Mouse (Mus musculus) neural tube, embryonic 15.5 days (tissue): ENCODE results near the gene Ubr4. TPM values are rescaled to one million over a fixed set of nuclear protein-coding genes. Genes with fewer than 3 reads are reported as not detected.
A peak's percentile ranks its signal among the peaks of the same experiment; 100 is the strongest.
"Not testable (repeated sequence)": the region's sequence is repeated elsewhere in the genome, so short reads cannot be mapped to it uniquely, and the experiment has no call there.

Source experiments
- ATAC-seq: fragments of 200-750 bp; cut with Nextera tagmentation; 2 replicates; pipeline ENCODE4 v1.8.0; 2017; ENCODE audit warnings: mild to moderate bottlenecking, moderate TSS enrichment, moderate library complexity; ENCODE audit not compliant: low FRiP score
- H3K27ac ChIP-seq: fragments of 300-500 bp; sonication (generic); replicated peaks from 2 replicates; pipeline ENCODE4 v1.5.1; 2015; ENCODE audit warnings: mild to moderate bottlenecking, inconsistent platforms
- H3K27me3 ChIP-seq: fragments of 300-500 bp; sonication (generic); replicated peaks from 2 replicates; pipeline ENCODE4 v1.6.1; 2015; ENCODE audit warnings: inconsistent platforms
- H3K36me3 ChIP-seq: fragments of 300-500 bp; sonication (generic); 2 replicates; pipeline ENCODE4 v1.6.1; 2015; ENCODE audit warnings: inconsistent platforms
- H3K4me1 ChIP-seq: fragments of 300-500 bp; sonication (generic); 2 replicates; pipeline ENCODE4 v1.6.1; 2015; ENCODE audit warnings: inconsistent platforms
- H3K4me2 ChIP-seq: fragments of 300-500 bp; sonication (generic); 2 replicates; pipeline ENCODE4 v1.6.1; 2015; ENCODE audit warnings: inconsistent platforms, mild to moderate bottlenecking, moderate library complexity
- H3K4me3 ChIP-seq: fragments of 300-500 bp; sonication (generic); replicated peaks from 2 replicates; pipeline ENCODE4 v1.5.1; 2015; ENCODE audit warnings: mild to moderate bottlenecking, inconsistent platforms
- H3K9ac ChIP-seq: fragments of 300-500 bp; sonication (generic); replicated peaks from 2 replicates; pipeline ENCODE4 v1.6.1; 2015; ENCODE audit warnings: mild to moderate bottlenecking, inconsistent platforms
- H3K9me3 ChIP-seq: fragments of 300-500 bp; sonication (generic); replicated peaks from 2 replicates; pipeline ENCODE4 v1.6.1; 2016; ENCODE audit warnings: inconsistent platforms
- WGBS: fragments of 180-500 bp; shearing (Covaris S2); methylation state at CpG from one replicate; pipeline ENCODE4 v1.1.7; 2015; ENCODE audit warnings: mixed read lengths; 5-methylcytosine and 5-hydroxymethylcytosine counted together
- microRNA-seq: library from miRNA; unstranded; fragments of <30 nt; microRNA quantifications from one replicate; pipeline ENCODE4, GENCODE M21; 2017
- polyA plus RNA-seq: library from polyadenylated mRNA; unstranded; fragments of >200 nt; fragmentation: Nextera tagmentation; extraction: Ambion mirVana; gene quantifications from 2 replicates; pipeline ENCODE4 v1.2.1, GENCODE M21; 2015

Gene Ubr4
- polyA plus RNA-seq, 1 experiment from 2014 or later = 82.5 TPM

- WGBS = 53% methylated on average over 12 of the region's 12 CpGs
- no peak for ATAC-seq
These were observed 174.1 kb downstream of the Ubr4 start for GRCm38 (mm10) chr4:139526475-139526874.

GRCm38 (mm10) chr4:139530248-139530647 lies 177.8 kb downstream of the Ubr4 start, which contains the start of gene Iffo2:
TSS of gene Iffo2 (plus strand) at chr4:139530548.
- not testable (repeated sequence) for H3K4me1 ChIP-seq, H3K4me2 ChIP-seq, H3K9ac ChIP-seq, H3K9me3 ChIP-seq, H3K27me3 ChIP-seq, ATAC-seq, H3K4me3 ChIP-seq, H3K27ac ChIP-seq, H3K36me3 ChIP-seq
- 89% methylated on average over 5 of the region's 5 CpGs for WGBS

More at GRCm38 (mm10) chr4:139526475-139526874, 174.1 kb downstream of the Ubr4 start:
- Histone ChIP-seq H3K36me3 (no peaks in the 10 kb centered on the region), H3K9me3 (no peaks in the 10 kb centered on the region), H3K9ac (no peak overlapping the region), H3K27ac (no peak overlapping the region), H3K27me3 (no peaks in the 10 kb centered on the region), H3K4me3 (no peak overlapping the region), H3K4me1 (0 out of 2 replicates have a peak, but pooled peaks cover 3% of the 10 kb centered on the region), H3K4me2 (no peak overlapping the region)

- no peaks in the 10 kb centered on the region for H3K36me3 ChIP-seq
- H3K4me1 ChIP-seq = peaks cover 5% of the 10 kb centered on the region; the same call in 1 of the 2 replicates
- H3K4me2 ChIP-seq = no peak overlapping the region
- no peak for ATAC-seq
- H3K4me3 ChIP-seq = no peak overlapping the region
- H3K27me3 ChIP-seq = no peaks in the 10 kb centered on the region
- H3K27ac ChIP-seq = no peak overlapping the region
- H3K9me3 ChIP-seq = no peaks in the 10 kb centered on the region
- WGBS = 94% methylated on average over 10 of the region's 10 CpGs
- no peak overlapping the region for H3K9ac ChIP-seq
These were observed 179.7 kb downstream of the Ubr4 start for GRCm38 (mm10) chr4:139532081-139532480.

GRCm38 (mm10) chr4:139535127-139535695 lies 182.8 kb downstream of the Ubr4 start:
- Histone ChIP-seq H3K9me3 (no peaks in the 10 kb centered on the region), H3K4me2 (no peak overlapping the region), H3K4me3 (no peak overlapping the region), H3K27ac (no peak overlapping the region; the same call in 1 of the 2 replicates), H3K4me1 (peaks cover 5% of the 10 kb centered on the region; the same call in 1 of the 2 replicates), H3K9ac (no peak overlapping the region), H3K36me3 (no peaks in the 10 kb centered on the region), H3K27me3 (no peaks in the 10 kb centered on the region)
- ATAC-seq = no peak
- WGBS = 31% methylated on average over 12 of the region's 12 CpGs

GRCm38 (mm10) chr4:139535719-139536118 lies 183.3 kb downstream of the Ubr4 start:
- no peak overlapping the region for H3K9ac ChIP-seq
- WGBS = 51% methylated on average over 7 of the region's 7 CpGs
- no peak for ATAC-seq
- no peak overlapping the region for H3K4me3 ChIP-seq
- no peaks in the 10 kb centered on the region for H3K27me3 ChIP-seq
- H3K9me3 ChIP-seq = no peaks in the 10 kb centered on the region
- no peaks in the 10 kb centered on the region for H3K36me3 ChIP-seq
- H3K27ac ChIP-seq = no peak overlapping the region; the same call in 1 of the 2 replicates
- peaks cover 5% of the 10 kb centered on the region; the same call in 1 of the 2 replicates for H3K4me1 ChIP-seq
- H3K4me2 ChIP-seq = no peak overlapping the region

- WGBS = 89% methylated on average over 9 of the region's 9 CpGs
- ATAC-seq = no peak
- peaks cover 5% of the 10 kb centered on the region; the same call in 1 of the 2 replicates for H3K4me1 ChIP-seq
These were observed 184.3 kb downstream of the Ubr4 start for GRCm38 (mm10) chr4:139536706-139537105.

More at GRCm38 (mm10) chr4:139536706-139537105, 184.3 kb downstream of the Ubr4 start:
- Histone ChIP-seq H3K27me3 (no peaks in the 10 kb centered on the region), H3K4me3 (no peak overlapping the region), H3K4me2 (no peak overlapping the region), H3K9me3 (no peaks in the 10 kb centered on the region), H3K27ac (no peak overlapping the region), H3K36me3 (no peaks in the 10 kb centered on the region), H3K9ac (no peak overlapping the region)

Small RNAs within 50 kb of the gene (microRNA-seq; reads per million reads assigned to microRNA genes)
- gene Gm24245 (2.1 reads per million, percentile 6 among the genes with 10 or more reads in this experiment), gene Gm25732 (not detected)

Other genes with a start within 250 kb of the Ubr4 start
- 440 and 466 TPM in 2 replicates for gene Minos1, start 221.5 kb upstream of the Ubr4 start, polyA plus RNA-seq
- 323 and 359 TPM in 2 replicates for gene Capzb, start 159.7 kb upstream of the Ubr4 start, polyA plus RNA-seq
- gene Pqlc2, start 41.9 kb upstream of the Ubr4 start, polyA plus RNA-seq = 14.0 and 14.1 TPM in 2 replicates
- gene Akr7a5, start 41.9 kb upstream of the Ubr4 start, polyA plus RNA-seq = 64.4 and 78.1 TPM in 2 replicates
- gene Mrto4, start within 50 bp of the Ubr4 start, polyA plus RNA-seq = 77.3 and 94.5 TPM in 2 replicates
- 41.2 and 43.9 TPM in 2 replicates for gene Emc1, start within 50 bp of the Ubr4 start, polyA plus RNA-seq
- gene Iffo2, start 177.9 kb downstream of the Ubr4 start, polyA plus RNA-seq = 4.5 and 5.2 TPM in 2 replicates